Mouse (Mus musculus): ENCODE measurements at regions not wholly inside any gene's neighbourhood (a gene's known extent, or its start where the extent isn't known, plus 50 kb on each side); places are given as distances from the start of the nearest gene placed in this dataset.

- DNase-seq, result no peak
- intact Hi-C loops (cut with DNase I), result no loop called here
Measured at GRCm38 (mm10) chr10:120563926-120564325, 87.7 kb upstream of the Hmga2 start.

- DNase-seq, result no peak
- intact Hi-C loops (cut with DNase I), result no loop called here
Measured at GRCm38 (mm10) chr10:120561821-120562220, 85.6 kb upstream of the Hmga2 start.

GRCm38 (mm10) chr10:120557850-120558447, 81.7 kb upstream of the Hmga2 start:
- no peak for DNase-seq
- intact Hi-C loops (cut with DNase I), result no loop called here

GRCm38 (mm10) chr10:120556116-120556515, 79.8 kb upstream of the Hmga2 start:
- DNase-seq, result no peak
- intact Hi-C loops (cut with DNase I), result no loop called here

- peak; percentile 26 for DNase-seq
- intact Hi-C loops (cut with DNase I), result no loop called here
Measured at GRCm38 (mm10) chr10:120553097-120553453, 76.8 kb upstream of the Hmga2 start.

GRCm38 (mm10) chr10:120552341-120553096, 76.2 kb upstream of the Hmga2 start:
- DNase-seq, result peak; percentile 23
- intact Hi-C loops (cut with DNase I), result no loop called here

- DNase-seq, result no peak
- intact Hi-C loops (cut with DNase I), result no loop called here
Measured at GRCm38 (mm10) chr10:120551851-120552281, 75.6 kb upstream of the Hmga2 start.

- DNase-seq, result no peak
- intact Hi-C loops (cut with DNase I), result no loop called here
Measured at GRCm38 (mm10) chr10:120547164-120547563, 70.9 kb upstream of the Hmga2 start.

- DNase-seq, result no peak
- intact Hi-C loops (cut with DNase I), result no loop called here
Measured at GRCm38 (mm10) chr10:120541618-120542017, 65.3 kb upstream of the Hmga2 start.

- intact Hi-C loops (cut with DNase I), result no loop called here
Measured at GRCm38 (mm10) chr10:120538561-120538960, 62.3 kb upstream of the Hmga2 start.

GRCm38 (mm10) chr10:120528406-120528805, 52.1 kb upstream of the Hmga2 start:
- DNase-seq, result no peak
- intact Hi-C loops (cut with DNase I), result no loop called here

More at GRCm38 (mm10) chr10:120538561-120538960, 62.3 kb upstream of the Hmga2 start:
- DNase-seq, result no peak

- intact Hi-C loops (cut with DNase I), result no loop called here
- DNase-seq, result no peak
Measured at GRCm38 (mm10) chr10:120527951-120528350, 51.7 kb upstream of the Hmga2 start.

GRCm38 (mm10) chr10:120526991-120527390, 50.7 kb upstream of the Hmga2 start:
- intact Hi-C loops (cut with DNase I), result no loop called here
- no peak for DNase-seq

Data from left cerebral cortex, postnatal 4 days (tissue).